Mouse (Mus musculus) gastrocnemius, adult 8-10 months (tissue): Measurements from ENCODE around the gene Ucp1. TPM values are rescaled to one million over a fixed set of nuclear protein-coding genes. Genes with fewer than 3 reads are reported as not detected.
"Not testable (repeated sequence)": the region's sequence is repeated elsewhere in the genome, so short reads cannot be mapped to it uniquely, and the experiment has no call there.

Experiments
- DNase-seq, 2 experiments: peaks; one replicate each; pipeline ENCODE4 v3.0.0; 2022; ENCODE audit warnings: low spot score in 2 of 2
- total RNA-seq, 4 experiments: library from RNA; stranded (reverse); gene quantifications; 2 replicates each; pipeline ENCODE4 v1.2.4; 2022

The Ucp1 gene
- not detected for total RNA-seq

DNA sequence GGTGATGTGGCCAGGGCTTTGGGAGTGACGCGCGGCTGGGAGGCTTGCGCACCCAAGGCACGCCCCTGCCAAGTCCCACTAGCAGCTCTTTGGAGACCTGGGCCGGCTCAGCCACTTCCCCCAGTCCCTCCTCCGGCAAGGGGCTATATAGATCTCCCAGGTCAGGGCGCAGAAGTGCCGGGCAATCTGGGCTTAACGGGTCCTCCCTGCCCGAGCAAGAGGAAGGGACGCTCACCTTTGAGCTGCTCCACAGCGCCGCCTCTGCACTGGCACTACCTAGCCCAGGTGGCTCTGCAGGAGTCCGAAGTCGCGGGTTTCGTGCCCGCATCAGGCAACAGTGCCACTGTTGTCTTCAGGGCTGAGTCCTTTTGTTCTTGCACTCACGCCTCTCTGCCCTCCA lies at the start of gene Ucp1:
Gene Ucp1 (plus strand): TSS at position 177 of the 400 bp plus-strand sequence.
- DNase-seq = no peak

DNA sequence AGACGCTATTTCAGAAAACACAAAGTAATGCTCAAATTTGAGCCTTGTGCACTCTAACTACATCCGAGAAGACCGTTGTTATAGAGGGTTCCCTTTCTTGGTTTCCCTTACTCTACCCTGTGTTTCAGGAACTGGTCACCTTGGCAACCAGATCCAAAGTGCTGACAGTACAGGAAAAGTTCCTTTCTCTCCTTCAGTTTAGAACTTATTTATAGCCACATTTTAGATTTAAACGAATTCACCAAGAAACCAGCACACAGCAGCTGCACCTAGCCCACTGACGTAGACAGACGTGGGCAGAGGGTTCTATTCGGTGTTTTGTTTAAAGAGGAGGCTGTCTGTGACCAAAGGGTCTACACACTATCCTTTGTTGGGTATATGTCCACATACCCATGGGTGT lies 46.0 kb upstream of the Ucp1 start:
- no peak for DNase-seq

DNA sequence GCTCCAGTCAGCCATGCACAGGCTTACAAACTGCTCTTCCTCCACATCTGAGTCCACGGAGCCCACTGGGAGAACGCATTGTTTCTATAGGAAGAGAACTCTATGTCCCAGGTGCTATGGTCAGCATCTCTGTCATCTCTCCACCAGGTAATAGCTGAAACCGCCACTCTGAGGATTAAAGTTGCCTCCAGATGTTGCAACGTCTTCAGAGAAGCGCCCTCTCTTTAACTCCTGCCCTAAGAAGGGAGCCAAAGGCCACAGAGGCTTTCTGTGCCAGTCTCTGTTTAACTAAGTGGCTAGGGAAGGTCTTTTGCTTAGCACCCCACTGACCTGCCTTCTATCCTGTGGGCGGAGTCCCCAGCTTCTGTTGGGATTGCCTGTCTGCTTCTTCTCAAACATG lies 39.3 kb upstream of the Ucp1 start:
- DNase-seq = no peak

DNA sequence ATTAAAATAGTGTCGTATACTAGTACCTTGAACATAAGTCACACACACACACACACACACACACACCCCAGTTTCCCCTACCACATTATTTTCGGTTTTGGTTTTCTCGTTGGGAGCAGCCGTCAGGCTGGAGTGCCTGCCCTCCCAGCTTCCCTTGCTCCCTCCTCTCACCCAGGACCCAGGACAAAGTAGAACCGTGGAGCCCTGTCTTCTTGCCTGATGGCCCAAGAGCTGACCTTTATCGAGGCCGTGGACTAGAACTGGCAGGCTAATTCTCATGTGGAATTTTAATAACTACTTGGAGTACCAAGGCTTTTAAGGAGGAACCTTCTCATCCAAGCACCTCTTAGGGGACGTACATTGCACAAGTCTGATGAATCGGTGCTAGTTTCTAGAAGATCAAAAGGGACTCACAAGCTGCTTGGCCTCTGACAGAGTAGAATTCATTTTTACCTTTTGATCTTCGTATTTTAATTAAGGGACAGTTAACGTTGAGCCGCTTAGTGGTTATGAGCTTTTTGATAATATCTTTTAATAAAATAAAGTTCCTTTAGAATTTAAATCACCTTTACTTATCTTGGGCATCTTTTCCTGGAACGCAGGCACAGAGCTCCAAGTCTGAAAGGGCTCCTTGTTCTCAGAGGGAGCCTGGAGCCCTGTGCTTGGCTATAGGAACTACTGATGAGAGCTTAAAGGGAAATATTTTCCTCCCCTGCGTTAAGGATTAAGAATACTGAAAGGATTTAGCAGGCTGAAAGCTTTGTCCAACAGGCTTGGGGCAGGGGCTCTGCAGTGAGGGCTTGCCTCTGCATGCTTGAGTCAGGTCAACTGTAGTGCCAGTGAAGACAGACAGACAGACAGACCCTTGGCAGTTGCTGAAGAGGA lies 38.5 kb upstream of the Ucp1 start:
- no peak for DNase-seq

DNA sequence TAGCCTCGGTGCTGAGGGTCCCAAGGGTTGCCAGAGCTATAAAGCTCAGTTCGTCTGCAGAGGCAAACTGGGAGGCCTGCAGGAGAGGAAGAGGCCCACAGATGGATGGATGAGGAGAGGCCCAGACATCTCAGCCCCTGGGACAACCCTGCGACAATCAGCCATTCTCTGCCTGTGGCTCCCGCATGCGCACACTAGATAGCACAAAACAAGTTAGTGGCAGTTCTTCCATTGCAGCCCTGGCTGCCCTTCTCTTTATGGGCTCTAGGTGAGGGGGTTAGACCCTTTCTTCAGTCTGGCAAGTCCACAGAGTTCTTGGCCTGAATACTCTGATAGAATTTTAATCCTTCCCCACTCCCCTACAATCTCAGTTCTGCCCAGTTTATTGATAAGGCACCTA lies 37.4 kb upstream of the Ucp1 start:
- no peak for DNase-seq

DNA sequence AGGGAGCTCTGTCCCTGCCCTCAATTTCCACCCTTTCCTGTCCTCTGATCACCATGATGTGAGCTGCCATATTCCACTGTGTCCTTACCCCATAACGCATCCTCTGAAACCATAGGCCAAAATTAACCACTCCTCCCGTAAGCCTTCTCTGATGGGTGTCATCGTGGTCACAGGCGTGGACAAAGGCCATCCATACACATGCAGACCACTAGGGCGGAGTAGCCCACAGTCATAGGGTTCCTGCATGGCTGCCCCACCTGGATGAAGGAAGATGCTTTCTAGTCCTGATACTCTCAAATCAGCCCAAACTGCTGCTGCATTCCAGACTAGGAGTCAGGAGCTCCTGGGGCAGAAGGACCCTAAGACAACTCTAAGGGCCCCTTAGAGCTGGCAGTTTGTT lies 32.5 kb upstream of the Ucp1 start:
- no peak for DNase-seq

DNA sequence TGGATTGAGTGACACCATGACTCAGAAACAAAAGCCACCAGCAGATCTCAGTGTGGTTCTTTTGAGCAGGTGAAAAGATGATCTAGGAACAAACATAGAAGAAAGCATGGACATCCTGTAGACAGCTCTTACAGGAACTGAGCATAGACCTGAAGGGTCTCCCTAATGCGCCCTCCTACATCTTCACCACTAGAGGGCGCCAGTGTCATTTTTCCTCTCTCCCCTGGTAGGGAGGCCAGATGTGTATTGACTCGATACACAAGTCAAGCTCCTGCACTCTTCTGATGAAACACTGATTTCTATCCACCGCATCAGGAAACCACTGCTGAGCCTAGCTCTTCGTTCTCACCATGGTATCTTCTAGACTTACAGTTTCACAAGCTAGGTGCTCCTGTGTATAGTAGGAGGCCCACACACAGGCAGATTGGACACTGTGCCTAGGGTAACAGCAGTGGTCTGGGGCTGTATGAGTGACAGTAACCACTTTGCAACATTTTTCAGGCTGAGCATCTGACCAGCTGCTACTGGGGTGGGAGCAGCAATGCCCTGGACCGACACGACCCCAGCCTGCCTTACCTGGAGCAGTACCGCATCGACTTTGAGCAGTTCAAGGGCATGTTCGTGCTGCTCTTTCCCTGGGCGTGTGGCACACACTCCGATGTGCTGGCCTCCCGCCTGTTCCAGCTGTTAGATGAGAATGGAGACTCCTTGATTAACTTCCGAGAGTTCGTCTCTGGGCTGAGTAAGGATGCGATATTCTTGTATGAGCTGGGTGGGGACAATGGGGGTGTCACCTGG lies 29.5 kb upstream of the Ucp1 start:
- no peak for DNase-seq

DNA sequence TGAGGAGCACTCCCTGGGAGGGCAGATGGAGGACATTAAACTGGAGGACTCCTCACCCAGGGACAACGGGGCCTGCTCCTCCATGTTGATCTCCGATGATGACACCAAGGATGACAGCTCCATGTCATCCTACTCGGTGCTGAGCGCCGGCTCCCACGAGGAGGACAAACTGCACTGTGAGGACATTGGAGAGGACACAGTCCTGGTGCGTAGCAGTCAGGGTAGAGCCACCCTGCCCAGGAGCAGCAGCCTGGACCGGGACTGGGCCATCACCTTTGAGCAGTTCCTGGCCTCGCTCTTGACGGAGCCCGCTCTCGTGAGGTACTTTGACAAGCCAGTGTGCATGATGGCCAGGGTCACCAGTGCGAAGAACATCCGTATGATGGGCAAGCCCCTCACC lies 19.0 kb upstream of the Ucp1 start:
- DNase-seq = no peak

DNA sequence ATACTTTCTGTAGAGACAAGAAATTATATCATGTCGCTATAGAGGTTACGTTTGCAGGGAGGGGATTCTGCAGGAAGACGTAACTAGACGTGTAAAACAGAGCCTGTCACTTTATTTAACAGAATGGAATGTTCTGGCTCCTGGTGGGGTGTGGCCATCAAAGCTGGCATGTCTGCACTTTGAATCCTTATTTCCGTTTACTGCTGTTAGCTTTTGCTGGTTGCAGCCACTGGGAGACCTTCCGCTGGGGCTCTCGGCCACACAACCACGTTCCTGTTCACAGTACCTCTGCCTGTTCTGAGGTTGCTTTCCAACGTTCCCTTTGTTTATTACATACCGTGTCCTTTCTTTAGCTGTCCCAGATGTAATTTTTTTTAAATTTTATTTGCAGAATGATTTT lies 17.7 kb upstream of the Ucp1 start:
- no peak for DNase-seq

DNA sequence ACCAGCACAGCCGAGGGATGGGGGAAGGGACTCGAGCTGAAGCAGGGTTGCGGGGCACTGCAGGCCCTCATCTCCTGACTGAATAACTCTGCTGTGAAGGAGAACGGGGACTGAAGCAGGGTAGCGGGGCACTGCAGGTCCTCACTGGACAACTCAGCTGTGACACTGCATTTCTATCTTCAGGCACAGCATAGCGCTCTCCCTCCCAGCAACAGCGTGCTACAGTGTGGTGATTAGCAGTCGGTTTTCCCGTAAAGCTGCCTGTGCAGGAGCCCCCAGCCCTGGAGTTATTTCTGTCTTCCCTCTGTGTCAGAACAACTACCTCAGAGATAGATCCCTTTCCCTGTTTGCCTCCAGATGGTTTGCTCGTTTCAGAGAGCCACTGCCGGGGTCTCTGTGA lies 15.7 kb upstream of the Ucp1 start:
- no peak for DNase-seq

DNA sequence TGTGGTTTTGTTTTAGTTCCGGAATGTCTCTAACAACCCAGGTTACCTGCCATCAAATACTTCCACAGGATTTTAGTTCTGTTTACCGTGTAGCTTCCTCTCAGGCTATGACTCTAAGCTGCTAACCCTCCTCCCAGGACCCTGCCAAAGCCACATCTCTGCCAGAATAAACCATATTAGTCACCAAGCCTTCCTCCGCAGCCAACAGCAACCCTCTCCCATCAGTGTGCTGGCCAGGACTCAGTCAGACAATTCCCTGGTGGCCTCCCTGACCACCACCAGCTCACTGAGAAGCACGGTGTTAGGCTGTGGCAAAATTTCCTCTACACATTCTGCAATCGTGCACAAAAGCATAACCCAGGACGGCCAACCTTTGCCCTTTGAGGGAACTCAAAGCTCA lies 11.7 kb upstream of the Ucp1 start:
- DNase-seq = no peak

DNA sequence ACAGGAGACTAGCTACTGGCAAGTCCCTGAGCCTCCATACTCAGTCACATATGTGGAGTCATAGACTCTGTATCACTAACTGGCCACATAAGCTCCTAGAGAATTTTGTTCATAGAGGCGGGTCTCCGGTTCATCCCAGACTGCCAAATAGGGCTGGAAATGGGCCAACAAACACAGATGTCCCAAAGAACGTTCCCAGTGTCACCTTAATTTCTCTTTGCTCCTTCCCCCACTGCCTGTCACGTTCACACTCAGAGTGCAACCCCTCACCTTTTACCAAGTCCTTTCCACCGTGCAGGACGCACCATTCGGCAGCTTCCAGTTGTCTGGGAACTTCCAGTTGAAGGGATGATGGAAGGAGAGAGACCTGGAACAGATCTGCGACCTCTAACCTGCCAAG lies 4.8 kb upstream of the Ucp1 start:
- no peak for DNase-seq

DNA sequence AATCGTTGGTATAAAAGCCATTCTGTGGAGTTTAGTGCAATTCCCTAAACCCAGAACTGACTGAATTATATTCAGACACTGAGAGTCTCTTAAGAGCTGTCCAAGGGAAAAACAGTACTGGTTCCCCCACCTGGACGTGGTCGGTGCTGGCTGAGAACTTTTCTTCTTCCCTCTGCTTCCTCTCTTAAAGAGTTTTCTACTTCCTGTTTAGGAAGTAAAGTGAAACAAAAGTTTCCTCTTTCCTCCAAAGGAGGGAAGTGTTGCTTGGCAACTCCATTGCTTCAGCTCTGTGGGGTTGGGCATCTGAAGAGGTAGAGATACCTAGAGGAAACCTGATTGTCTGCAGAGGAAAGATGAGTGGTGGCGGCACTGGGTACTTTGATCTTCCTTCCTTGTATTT lies 7.2 kb downstream of the Ucp1 start:
- DNase-seq = no peak

DNA sequence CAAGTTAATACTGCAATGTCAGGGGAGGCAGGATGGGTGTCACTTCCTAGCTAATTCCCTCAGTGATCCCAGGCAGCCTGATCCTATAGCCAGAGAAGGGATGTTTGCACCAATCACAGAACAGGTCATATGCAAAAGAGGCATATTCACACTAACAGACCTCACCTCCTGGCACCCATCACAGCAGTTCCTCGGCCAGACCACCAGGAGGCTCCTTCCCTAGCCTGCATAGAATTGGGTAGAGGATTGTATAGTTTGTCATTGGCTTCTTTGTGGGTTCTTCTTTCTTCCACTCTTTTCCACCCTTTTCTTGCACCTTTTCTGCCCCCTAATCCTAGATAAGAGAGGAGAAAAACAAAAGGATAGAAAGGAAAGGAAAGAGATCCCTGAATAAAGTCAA lies 10.0 kb downstream of the Ucp1 start:
- no peak for DNase-seq

DNA sequence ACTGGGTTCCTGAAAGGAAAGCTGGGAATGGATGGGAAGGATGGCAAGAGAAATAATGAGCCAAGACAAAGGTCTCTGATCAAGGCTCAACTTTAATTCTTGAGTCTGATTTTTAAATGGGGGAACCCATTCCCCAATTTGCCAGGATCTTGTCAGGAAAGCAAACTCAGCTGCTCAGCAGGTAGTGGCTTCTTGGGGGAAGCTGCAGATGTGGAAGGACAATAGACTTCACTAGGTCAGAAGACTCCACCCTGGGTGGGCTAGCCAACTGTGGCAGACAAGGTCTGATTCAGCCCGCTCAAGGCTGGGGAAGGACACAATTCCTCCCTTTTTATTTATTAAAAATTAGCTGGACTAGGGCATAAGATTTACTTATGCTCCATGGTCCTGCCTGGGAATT lies 14.8 kb downstream of the Ucp1 start:
- DNase-seq = no peak

DNA sequence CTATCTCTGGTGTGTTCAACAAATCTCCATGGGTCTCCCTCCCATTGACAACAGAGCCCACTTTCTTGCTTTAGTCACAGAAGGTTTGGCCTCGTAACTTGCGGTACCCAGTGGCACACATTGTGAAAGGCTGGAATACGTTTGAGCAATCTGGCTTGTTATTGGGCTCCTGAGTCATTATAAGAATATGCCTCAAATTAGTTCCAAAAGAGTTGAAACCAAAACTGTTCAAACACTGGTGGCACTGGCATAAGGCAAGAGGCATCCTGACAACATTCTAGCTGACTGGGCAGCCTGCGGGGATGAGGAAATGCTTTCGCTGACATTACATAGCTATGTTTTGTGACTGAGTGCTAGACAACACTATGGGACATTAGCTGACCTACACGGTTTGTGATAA lies 19.7 kb downstream of the Ucp1 start:
- DNase-seq = no peak

DNA sequence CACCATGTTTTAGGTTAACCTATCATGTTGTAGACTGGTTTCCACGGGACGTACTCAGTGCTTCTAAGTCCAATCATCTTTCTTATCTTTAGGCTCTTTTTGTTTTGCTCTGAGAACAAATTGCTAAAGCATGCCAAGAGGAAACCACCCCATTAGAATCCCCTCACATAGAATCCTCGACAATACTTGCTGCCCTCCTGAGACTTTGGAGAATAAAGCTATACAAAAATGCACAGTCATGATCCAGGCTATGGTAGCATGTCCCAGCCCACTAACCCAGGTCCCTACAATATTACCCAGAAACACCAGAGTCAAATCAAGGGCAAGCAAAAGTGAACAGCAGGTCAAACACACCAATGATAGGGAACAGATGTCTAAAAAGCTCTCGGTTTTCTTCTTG lies 24.9 kb downstream of the Ucp1 start:
- not testable (repeated sequence) for DNase-seq

DNA sequence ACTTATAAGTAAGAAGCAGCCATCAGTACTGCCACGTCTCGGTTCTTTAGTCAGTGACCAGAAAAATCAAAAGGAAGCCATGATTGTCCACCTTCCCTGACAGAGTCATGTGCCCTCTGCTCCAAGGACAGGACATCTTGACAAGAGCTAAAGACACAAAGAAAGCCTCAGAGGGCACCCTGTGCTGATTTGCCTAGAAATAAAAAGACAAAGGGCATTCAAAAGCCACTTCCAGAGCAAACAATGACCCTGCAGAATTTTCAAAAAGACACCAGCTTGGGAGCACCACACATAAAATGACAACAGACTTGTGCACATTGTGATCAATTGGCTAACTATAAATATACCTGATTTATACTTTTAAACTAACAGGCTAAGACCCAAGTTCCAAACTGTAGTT lies 25.5 kb downstream of the Ucp1 start:
- DNase-seq = no peak

DNA sequence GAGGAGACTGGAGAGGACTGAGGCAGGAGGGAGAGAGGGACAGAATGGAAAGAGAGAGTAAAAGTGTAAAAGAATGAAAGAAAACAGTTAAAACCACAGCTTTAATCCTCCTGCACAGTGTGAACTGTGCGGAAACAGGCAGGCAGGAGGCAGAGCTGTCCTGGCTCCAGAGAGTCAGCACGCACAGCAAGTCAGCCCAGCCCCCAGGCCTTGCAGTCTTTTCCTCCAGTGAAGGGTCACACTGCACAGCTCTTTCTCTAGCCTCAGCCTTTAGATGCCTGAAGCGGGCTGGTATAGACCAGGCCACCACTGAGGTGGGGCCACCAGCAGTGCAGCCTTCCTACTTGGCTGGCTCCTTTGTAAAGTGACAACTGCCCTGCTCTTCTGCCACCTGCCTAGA lies 30.4 kb downstream of the Ucp1 start:
- no peak for DNase-seq

DNA sequence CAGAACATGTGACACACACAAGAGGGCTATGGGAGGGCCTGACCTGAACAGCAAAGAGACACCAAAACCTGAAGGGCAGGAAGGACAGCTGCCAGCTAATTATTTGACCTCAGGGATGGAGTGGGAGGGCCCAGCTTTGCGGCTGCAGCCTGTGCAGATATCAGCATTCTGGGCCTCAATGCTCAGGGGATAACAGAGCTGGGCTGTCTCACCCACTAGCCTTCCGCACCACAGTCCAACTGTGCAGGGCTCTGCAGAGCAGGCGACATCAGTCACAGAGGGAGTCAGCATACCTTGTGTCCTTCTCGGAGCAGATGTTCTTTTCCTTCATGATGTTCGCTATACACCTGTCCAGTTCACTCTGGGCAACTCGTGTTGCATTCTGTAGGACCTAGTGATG lies 32.2 kb downstream of the Ucp1 start:
- no peak for DNase-seq

DNA sequence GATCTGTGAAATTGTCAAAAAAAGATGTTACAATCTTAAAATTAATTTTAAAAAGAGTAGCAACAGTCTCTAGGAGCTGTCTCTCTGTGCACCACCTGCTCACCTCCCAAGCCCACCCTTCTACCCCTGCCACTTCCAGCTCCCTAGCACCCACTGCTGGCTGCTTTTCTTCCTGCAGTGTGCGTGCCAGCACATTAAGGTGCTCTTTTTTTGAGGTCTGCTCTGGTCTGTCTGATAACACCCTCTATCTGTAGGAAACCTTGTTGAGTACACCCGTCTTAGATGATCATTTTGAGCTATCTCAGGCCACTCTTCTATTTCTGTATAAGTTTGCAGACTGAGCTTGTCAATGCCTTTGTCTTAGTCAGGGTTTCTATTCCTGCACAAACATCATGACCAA lies 32.9 kb downstream of the Ucp1 start:
- DNase-seq = no peak

DNA sequence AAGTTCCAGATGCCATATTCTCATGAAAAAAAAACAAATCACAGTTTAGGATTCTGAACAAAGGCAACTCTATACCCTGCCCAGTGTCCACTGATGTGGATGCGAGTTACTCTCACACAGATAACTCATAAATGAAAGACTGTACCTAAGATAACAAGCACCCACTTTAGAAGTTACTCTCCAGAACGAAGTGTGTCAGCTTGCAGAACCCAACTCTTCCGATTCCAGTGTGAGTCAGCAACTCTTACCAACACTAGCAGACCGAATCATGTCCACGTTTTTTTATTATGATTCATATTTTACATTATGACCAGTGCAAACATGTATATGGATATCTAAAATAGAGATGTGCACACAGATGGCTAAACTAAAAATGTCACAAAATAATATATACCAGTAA lies 37.7 kb downstream of the Ucp1 start:
- no peak for DNase-seq

DNA sequence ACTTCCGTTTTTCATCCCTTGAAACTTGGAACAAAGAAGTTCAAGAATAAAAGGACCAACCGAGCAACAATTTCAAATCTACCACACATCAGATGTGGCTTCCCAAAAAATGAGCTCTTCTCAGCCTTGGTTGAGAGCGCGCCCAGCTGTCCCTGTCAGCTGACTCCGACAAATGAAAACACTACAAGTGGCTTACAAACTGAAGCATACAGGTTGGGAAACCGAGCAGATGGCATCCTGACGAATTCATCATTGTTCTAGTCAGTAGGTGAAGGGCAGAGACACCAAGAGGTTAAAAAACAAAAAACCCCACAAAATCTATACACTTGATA lies 41.4 kb downstream of the Ucp1 start:
- no peak for DNase-seq
